Comparison of ENCODE assay signal across 16 mouse cellular contexts in the genomic region with DNA sequence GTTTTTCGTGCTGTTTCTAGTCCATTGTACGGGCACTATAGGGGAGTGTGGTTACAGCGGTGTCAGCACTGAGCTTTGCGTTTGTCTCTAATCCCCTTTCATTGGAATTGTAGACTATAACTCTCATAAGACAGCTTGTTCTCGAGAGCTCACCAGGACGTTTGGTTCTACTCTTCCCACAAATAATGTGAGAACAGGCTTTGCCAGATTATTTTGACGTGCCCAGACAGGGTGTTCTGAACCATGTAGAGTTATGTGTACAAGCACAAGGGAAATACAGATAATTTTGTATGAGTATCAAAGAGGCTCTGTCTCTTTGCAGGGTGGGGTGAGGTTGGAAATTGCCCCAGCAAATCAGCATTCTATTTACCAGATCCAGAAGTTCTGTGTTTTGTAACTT.
DNase-seq lines count a peak whose midpoint lies in the region.
"Had no signal": no experiment of that assay in that cellular context is flagged by ENCODE, and none has a peak within 500 bp of the region (broad histone marks: within the 10 kb centered on the region; RNA-seq: fewer than 3 reads in every experiment).

No protein-coding gene starts in this region.

- intact Hi-C loops in heart, postnatal 14 days (cut with DNase I), result no loop called here

- DNase-seq in heart, adult 8-10 months (ENCODE audit: low spot score), result peak; percentile 21
- DNase-seq in heart, postnatal 14 days, result no peak
- DNase-seq in layer of hippocampus, adult 9-11 months, result peak; percentile 38
- DNase-seq in layer of hippocampus, postnatal 10 days (ENCODE audit: low spot score in 2 of 2), result no peak
- peak; percentile 24 for DNase-seq in urinary bladder, postnatal 14 days (ENCODE audit: low spot score)
- DNase-seq in urinary bladder, postnatal 10 days (ENCODE audit: low spot score), result no peak
- no peak for DNase-seq in right cerebral cortex, adult 18-20 months
- DNase-seq: adrenal gland, postnatal 14 days; cerebellum, adult 11-12 months; cerebellum, adult 9-10 months; cerebellum, postnatal 25 days; forebrain, postnatal 0 days; gastrocnemius, adult 2 months; gastrocnemius, postnatal 36 days; heart, adult 11 months; heart, postnatal 10 days had no signal

Comparison
In these comparisons a context has a peak if more than half of its experiments do, and no peak if none do; other contexts are left out.
1. DNase-seq: peak in heart, adult 8-10 months (single experiment), layer of hippocampus, adult 9-11 months (single experiment) and urinary bladder, postnatal 14 days (single experiment); none in heart, postnatal 14 days (0 of 2), layer of hippocampus, postnatal 10 days (0 of 2), urinary bladder, postnatal 10 days (single experiment) and right cerebral cortex, adult 18-20 months (single experiment).